Mouse (Mus musculus) myocyte (in vitro differentiated cells): ENCODE data around the gene 4833439L19Rik. TPM values are rescaled to one million over a fixed set of nuclear protein-coding genes. Genes with fewer than 3 reads are reported as not detected.

Source experiments
- H3K27me3 ChIP-seq: one replicate; pipeline ENCODE4 v1.6.1; 2011; ENCODE audit not compliant: control insufficient read depth, insufficient read depth, insufficient read length
- H3K36me3 ChIP-seq: one replicate; pipeline ENCODE4 v1.6.1; 2011; ENCODE audit not compliant: control insufficient read depth, insufficient read depth
- H3K4me2 ChIP-seq: one replicate; pipeline ENCODE4 v1.6.1; 2011; ENCODE audit warnings: low read depth, control low read depth
- H3K4me3 ChIP-seq: one replicate; pipeline ENCODE4 v1.5.1; 2011; ENCODE audit warnings: mild to moderate bottlenecking, control low read depth, moderate library complexity
- H3K79me2 ChIP-seq: one replicate; pipeline ENCODE4 v1.6.1; 2011; ENCODE audit not compliant: control insufficient read depth, insufficient read depth
- H3ac ChIP-seq: one replicate; pipeline ENCODE4 v1.6.1; 2011; ENCODE audit not compliant: control insufficient read depth, insufficient read length
- CEBPB ChIP-seq: IDR thresholded peaks from 2 replicates; pipeline ENCODE4 v1.6.1; 2011; ENCODE audit warnings: mild to moderate bottlenecking, moderate library complexity; ENCODE audit not compliant: poor library complexity, insufficient read depth, severe bottlenecking
- E2F4 ChIP-seq: IDR thresholded peaks from one replicate; pipeline ENCODE4 v1.6.1; 2011; ENCODE audit warnings: mild to moderate bottlenecking, control low read depth, moderate library complexity; ENCODE audit not compliant: insufficient read depth
- MAX ChIP-seq: IDR thresholded peaks from one replicate; pipeline ENCODE4 v1.6.1; 2011; ENCODE audit warnings: low read depth, mild to moderate bottlenecking, control low read depth
- MYOD1 ChIP-seq, 3 experiments: IDR thresholded peaks; one replicate each; pipeline ENCODE4 v1.6.1; 2011; ENCODE audit warnings: control low read depth in 2 of 3, low read depth in 2 of 3, mild to moderate bottlenecking in 2 of 3, moderate library complexity in 1 of 3; ENCODE audit not compliant: insufficient read length in 2 of 3, control insufficient read depth in 1 of 3
- MYOG ChIP-seq, 3 experiments: IDR thresholded peaks; one replicate each; pipeline ENCODE4 v1.6.1; 2011; ENCODE audit warnings: control low read depth in 2 of 3, low read depth in 2 of 3, mild to moderate bottlenecking in 2 of 3; ENCODE audit not compliant: insufficient read length in 2 of 3, control insufficient read depth in 1 of 3, insufficient read depth in 1 of 3
- POLR2A ChIP-seq: IDR thresholded peaks from one replicate; pipeline ENCODE4 v1.6.1; 2011; ENCODE audit warnings: low read depth, mild to moderate bottlenecking, control low read depth, moderate library complexity; ENCODE audit not compliant: insufficient read length
- POLR2AphosphoS2 ChIP-seq: IDR thresholded peaks from one replicate; pipeline ENCODE4 v1.6.1; 2011; ENCODE audit warnings: low read depth, control low read depth; ENCODE audit not compliant: insufficient read length
- REST ChIP-seq: IDR thresholded peaks from one replicate; pipeline ENCODE4 v1.6.1; 2011; ENCODE audit warnings: mild to moderate bottlenecking, control low read depth, moderate library complexity; ENCODE audit not compliant: insufficient read depth, insufficient read length
- SRF ChIP-seq: IDR thresholded peaks from one replicate; pipeline ENCODE4 v1.6.1; 2011; ENCODE audit warnings: low read depth; ENCODE audit not compliant: control insufficient read depth, insufficient read length
- TCF12 ChIP-seq: IDR thresholded peaks from one replicate; pipeline ENCODE4 v1.6.1; 2011; ENCODE audit warnings: mild to moderate bottlenecking, control low read depth; ENCODE audit not compliant: poor library complexity, insufficient read depth, severe bottlenecking
- TCF3 ChIP-seq: IDR thresholded peaks from one replicate; pipeline ENCODE4 v1.6.1; 2011; ENCODE audit warnings: low read depth, control low read depth; ENCODE audit not compliant: insufficient read length
- USF1 ChIP-seq: IDR thresholded peaks from one replicate; pipeline ENCODE4 v1.6.1; 2011; ENCODE audit warnings: low read depth, mild to moderate bottlenecking, control low read depth, moderate library complexity
- polyA plus RNA-seq: library from polyadenylated mRNA; unstranded; fragments of >200 nt; fragmentation: generic; extraction: Trizol; gene quantifications from one replicate; pipeline ENCODE4 v1.2.1, GENCODE M21; 2012; ENCODE audit warnings: missing spikeins

4833439L19Rik gene
- polyA plus RNA-seq, 1 experiment, result 117 TPM

DNA sequence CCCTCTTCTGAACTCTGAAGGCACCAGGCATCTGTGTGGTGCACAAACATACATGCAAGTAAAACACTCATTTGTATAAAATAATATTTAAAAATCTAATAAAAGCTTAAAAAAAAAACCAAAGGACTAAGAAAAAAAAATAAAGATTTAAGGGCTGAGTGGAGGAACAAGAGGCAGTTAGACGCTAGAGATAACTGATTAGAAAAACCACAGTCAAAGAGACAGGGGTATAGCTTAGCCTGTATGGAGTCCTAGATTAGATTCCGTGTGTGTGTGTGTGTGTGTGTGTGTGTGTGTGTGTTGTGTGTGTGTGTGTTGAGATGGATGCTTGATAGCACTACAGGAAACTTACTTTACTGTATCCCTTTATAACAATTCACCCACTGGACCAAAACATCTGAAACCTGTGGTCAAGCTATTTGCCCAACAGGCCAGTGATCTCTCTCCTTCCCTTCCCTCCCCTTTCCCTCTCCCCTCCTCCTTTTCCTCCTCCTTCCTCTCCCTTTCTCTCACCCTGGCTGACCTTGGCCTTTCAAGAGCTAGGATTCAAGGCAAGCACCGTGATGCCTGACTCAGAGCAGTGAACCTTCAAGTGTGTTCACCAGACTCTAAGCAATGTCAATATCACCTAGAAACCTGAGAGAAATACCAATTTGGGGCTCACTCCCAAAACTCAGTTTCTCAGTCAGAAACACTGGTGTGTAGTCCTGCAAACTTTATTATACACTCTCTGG is 63.1 kb downstream of the 4833439L19Rik start:
- TF ChIP-seq MYOD1 (IDR thresholded peaks at IDR 0.05; ENCODE audit: control insufficient read depth in 1 of 3, insufficient read length in 2 of 3, low read depth in 2 of 3), result no peak
- no peak for TF ChIP-seq SRF
- TF ChIP-seq POLR2A, result no peak
- no peak for TF ChIP-seq USF1
- TF ChIP-seq POLR2AphosphoS2, result no peak
- no peak for TF ChIP-seq REST
- TF ChIP-seq MYOG (IDR thresholded peaks at IDR 0.05; ENCODE audit: control insufficient read depth in 1 of 3, insufficient read depth in 1 of 3, insufficient read length in 2 of 3, low read depth in 2 of 3), result no peak
- TF ChIP-seq TCF12, result no peak
- TF ChIP-seq TCF3, result no peak
- no peak for TF ChIP-seq MAX
- no peak for TF ChIP-seq CEBPB
- TF ChIP-seq E2F4, result no peak
- Histone ChIP-seq H3K79me2 (peaks cover 26% of the 10 kb centered on the region), H3ac (no peak overlapping the region), H3K27me3 (peaks cover 12% of the 10 kb centered on the region), H3K4me3 (no peak overlapping the region), H3K36me3 (no peaks in the 10 kb centered on the region), H3K4me2 (no peak overlapping the region)

DNA sequence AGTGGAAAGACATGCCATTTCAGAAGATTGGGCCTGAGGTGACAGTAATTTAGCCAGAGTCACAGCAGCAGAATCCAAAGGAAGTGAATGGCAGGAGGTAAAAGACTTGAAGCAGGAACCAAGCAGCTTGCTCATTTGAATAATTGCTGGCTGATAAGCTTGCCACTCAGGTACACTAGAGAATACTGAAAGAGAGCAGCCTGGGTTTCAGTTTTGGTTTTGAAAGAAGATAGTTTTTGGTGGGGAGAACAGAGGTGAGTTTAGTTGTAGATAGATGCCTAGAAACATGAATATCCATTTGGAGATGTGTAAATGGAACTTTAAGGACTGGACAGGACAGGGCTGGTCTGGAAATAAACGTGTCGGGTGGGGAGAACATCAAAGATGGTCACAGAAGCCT is 63.9 kb downstream of the 4833439L19Rik start:
- Histone ChIP-seq H3K27me3 (peaks cover 12% of the 10 kb centered on the region), H3K36me3 (no peaks in the 10 kb centered on the region), H3K4me2 (no peak overlapping the region), H3ac (no peak overlapping the region), H3K4me3 (no peak overlapping the region), H3K79me2 (peaks cover 19% of the 10 kb centered on the region)
- TF ChIP-seq SRF (no peak), TCF3 (no peak), REST (no peak), MYOG (IDR thresholded peaks at IDR 0.05; ENCODE audit: control insufficient read depth in 1 of 3, insufficient read depth in 1 of 3, insufficient read length in 2 of 3, low read depth in 2 of 3) (no peak), CEBPB (no peak), TCF12 (no peak), MYOD1 (IDR thresholded peaks at IDR 0.05; ENCODE audit: control insufficient read depth in 1 of 3, insufficient read length in 2 of 3, low read depth in 2 of 3) (no peak)

Other genes starting within 250 kb of the 4833439L19Rik start
- gene Cplx2, start 194.1 kb downstream of the 4833439L19Rik start, polyA plus RNA-seq, result 5.2 TPM
- gene Thoc3, start 96.6 kb downstream of the 4833439L19Rik start, polyA plus RNA-seq, result 40.6 TPM
- gene Simc1, start 61.7 kb downstream of the 4833439L19Rik start, polyA plus RNA-seq, result 3.8 TPM
- gene Arl10, start 9.6 kb upstream of the 4833439L19Rik start, polyA plus RNA-seq, result 15.3 TPM
- 51.1 TPM for gene Nop16, start 24.7 kb upstream of the 4833439L19Rik start, polyA plus RNA-seq
- 234 TPM for gene Higd2a, start 24.8 kb upstream of the 4833439L19Rik start, polyA plus RNA-seq
- 43.0 TPM for gene Cltb, start 45.9 kb upstream of the 4833439L19Rik start, polyA plus RNA-seq
- gene Faf2, start 56.3 kb upstream of the 4833439L19Rik start, polyA plus RNA-seq, result 30.3 TPM
- 43.7 TPM for gene Rnf44, start 128.5 kb upstream of the 4833439L19Rik start, polyA plus RNA-seq
- gene Cdhr2, start 136.0 kb upstream of the 4833439L19Rik start, polyA plus RNA-seq, result not detected
- 0.11 TPM for gene Gprin1, start 184.4 kb upstream of the 4833439L19Rik start, polyA plus RNA-seq
- not detected for gene Sncb, start 201.2 kb upstream of the 4833439L19Rik start, polyA plus RNA-seq
- gene Eif4e1b, start 218.6 kb upstream of the 4833439L19Rik start, polyA plus RNA-seq, result not detected
- 65.3 TPM for gene Tspan17, start 223.9 kb upstream of the 4833439L19Rik start, polyA plus RNA-seq